Mouse (Mus musculus) T-helper 2 cell (primary cell): Measurements from ENCODE around the gene Rsrc2.

Experiments
- in situ Hi-C: fragments of 300-600 bp; cut with MboI, MseI; formaldehyde crosslinking; loops from one replicate; pipeline ENCODE4 v1.15.1; 2025; ENCODE audit warnings: high pct_unique_total_duplicates

Rsrc2 gene

GRCm38 (mm10) chr5:123696961-123697360 lies 52.3 kb downstream of the Rsrc2 start:
- in situ Hi-C loops, result no loop called here

- in situ Hi-C loops, result no loop called here
Measured at GRCm38 (mm10) chr5:123696244-123696643, 53.0 kb downstream of the Rsrc2 start.

GRCm38 (mm10) chr5:123694468-123694867 lies 54.7 kb downstream of the Rsrc2 start:
- in situ Hi-C loops, result no loop called here

- in situ Hi-C loops, result no loop called here
Measured at GRCm38 (mm10) chr5:123684221-123685144, 64.7 kb downstream of the Rsrc2 start, which contains the start of gene Clip1. Gene Clip1, minus strand, starts transcription at chr5:123684618.

- in situ Hi-C loops, result no loop called here
Measured at GRCm38 (mm10) chr5:123683377-123684220, 65.6 kb downstream of the Rsrc2 start.

- in situ Hi-C loops, result no loop called here
Measured at GRCm38 (mm10) chr5:123683043-123683376, 66.2 kb downstream of the Rsrc2 start.

GRCm38 (mm10) chr5:123682372-123682771 lies 66.8 kb downstream of the Rsrc2 start:
- in situ Hi-C loops, result no loop called here

- in situ Hi-C loops, result no loop called here
Measured at GRCm38 (mm10) chr5:123679546-123680263, 69.5 kb downstream of the Rsrc2 start.

- in situ Hi-C loops, result no loop called here
Measured at GRCm38 (mm10) chr5:123679106-123679505, 70.1 kb downstream of the Rsrc2 start.
